Mouse (Mus musculus) CD4-positive, CD25-positive, alpha-beta regulatory T cell, adult 9 weeks (primary cell): ENCODE measurements around the gene Ccdc155. TPM values are rescaled to one million over a fixed set of nuclear protein-coding genes. Genes with fewer than 3 reads are reported as not detected.

Source experiments
- polyA plus RNA-seq: library from polyadenylated mRNA; unstranded; fragments of 100-300 nt; shearing (Covaris generic); gene quantifications from one replicate; pipeline ENCODE4 v1.2.1, GENCODE M21; 2017

Gene Ccdc155
- polyA plus RNA-seq, result 0.32 TPM

GRCm38 (mm10) chr7:45204380-45205143 is at the start of gene Ccdc155:
Ccdc155 (minus strand) TSS chr7:45204892.

GRCm38 (mm10) chr7:45240633-45241388 is 36.1 kb upstream of the Ccdc155 start, which contains the start of gene Slc6a16:
Slc6a16 (plus strand) TSS chr7:45241085.

GRCm38 (mm10) chr7:45238723-45239496 is 34.2 kb upstream of the Ccdc155 start, which contains the start of gene Cd37:
Cd37 (minus strand) TSS chr7:45239115.

GRCm38 (mm10) chr7:45215673-45216441 is 11.2 kb upstream of the Ccdc155 start, which contains the start of gene Tead2:
Tead2 (plus strand) TSS chr7:45215753.

GRCm38 (mm10) chr7:45211851-45212251 is 7.2 kb upstream of the Ccdc155 start, which contains the start of gene Dkkl1:
Dkkl1 (minus strand) TSS chr7:45212147.

GRCm38 (mm10) chr7:45180896-45181477 is 23.7 kb downstream of the Ccdc155 start, which contains the start of gene Pth2:
Pth2 (plus strand) TSS chr7:45180995.

GRCm38 (mm10) chr7:45179469-45179868 is 25.2 kb downstream of the Ccdc155 start, which contains the start of gene Gfy:
Gfy (minus strand) TSS chr7:45179569.

GRCm38 (mm10) chr7:45163735-45164490 is 40.8 kb downstream of the Ccdc155 start, which contains the start of gene Slc17a7:
Slc17a7 (plus strand) TSS chr7:45163949.

GRCm38 (mm10) chr7:45154096-45154992 is 50.3 kb downstream of the Ccdc155 start, which contains the start of the genes Pih1d1 and Aldh16a1:
Pih1d1 (plus strand) TSS chr7:45154303.
Aldh16a1 (minus strand) TSS chr7:45154584.

GRCm38 (mm10) chr7:45135993-45136567 is 68.6 kb downstream of the Ccdc155 start, which contains the start of the genes Gm45713 and Flt3l:
Gm45713 (minus strand) TSS chr7:45136231.
Flt3l (minus strand) TSS chr7:45136432.

Other genes with a start within 250 kb of the Ccdc155 start
- gene Cpt1c, start 230.0 kb downstream of the Ccdc155 start, polyA plus RNA-seq, result 0.55 TPM
- gene Prmt1, start 218.3 kb downstream of the Ccdc155 start, polyA plus RNA-seq, result 210 TPM
- gene Irf3, start 207.2 kb downstream of the Ccdc155 start, polyA plus RNA-seq, result 255 TPM
- 35.2 TPM for gene Bcl2l12, start 206.2 kb downstream of the Ccdc155 start, polyA plus RNA-seq
- gene Scaf1, start 188.5 kb downstream of the Ccdc155 start, polyA plus RNA-seq, result 22.7 TPM
- gene Rras, start 186.9 kb downstream of the Ccdc155 start, polyA plus RNA-seq, result 6.3 TPM
- 4.8 TPM for gene Prr12, start 152.0 kb downstream of the Ccdc155 start, polyA plus RNA-seq
- gene Nosip, start 142.5 kb downstream of the Ccdc155 start, polyA plus RNA-seq, result 148 TPM
- gene Prrg2, start 142.2 kb downstream of the Ccdc155 start, polyA plus RNA-seq, result 3.3 TPM
- gene Rcn3, start 112.7 kb downstream of the Ccdc155 start, polyA plus RNA-seq, result 10.8 TPM
- gene Fcgrt, start 101.0 kb downstream of the Ccdc155 start, polyA plus RNA-seq, result 2.6 TPM
- gene Rps11, start 80.5 kb downstream of the Ccdc155 start, polyA plus RNA-seq, result 3,383 TPM
- 3,108 TPM for gene Rpl13a, start 76.1 kb downstream of the Ccdc155 start, polyA plus RNA-seq
- gene Gm45713, start 68.7 kb downstream of the Ccdc155 start, polyA plus RNA-seq, result not detected
- gene Flt3l, start 68.5 kb downstream of the Ccdc155 start, polyA plus RNA-seq, result 292 TPM
- gene Pih1d1, start 50.6 kb downstream of the Ccdc155 start, polyA plus RNA-seq, result 59.4 TPM
- gene Aldh16a1, start 50.3 kb downstream of the Ccdc155 start, polyA plus RNA-seq, result 67.0 TPM
- gene Slc17a7, start 40.9 kb downstream of the Ccdc155 start, polyA plus RNA-seq, result not detected
- not detected for gene Gfy, start 25.3 kb downstream of the Ccdc155 start, polyA plus RNA-seq
- not detected for gene Pth2, start 23.9 kb downstream of the Ccdc155 start, polyA plus RNA-seq
- 16.0 TPM for gene Dkkl1, start 7.3 kb upstream of the Ccdc155 start, polyA plus RNA-seq
- gene Tead2, start 10.9 kb upstream of the Ccdc155 start, polyA plus RNA-seq, result 2.9 TPM
- gene Cd37, start 34.2 kb upstream of the Ccdc155 start, polyA plus RNA-seq, result 598 TPM
- not detected for gene Slc6a16, start 36.2 kb upstream of the Ccdc155 start, polyA plus RNA-seq
- gene Slc6a21, start 72.6 kb upstream of the Ccdc155 start, polyA plus RNA-seq, result not detected
- gene Trpm4, start 128.9 kb upstream of the Ccdc155 start, polyA plus RNA-seq, result 16.3 TPM
- not detected for gene Hrc, start 130.4 kb upstream of the Ccdc155 start, polyA plus RNA-seq
- not detected for gene Ppfia3, start 162.1 kb upstream of the Ccdc155 start, polyA plus RNA-seq
- not detected for gene Lin7b, start 165.7 kb upstream of the Ccdc155 start, polyA plus RNA-seq
- gene Snrnp70, start 190.8 kb upstream of the Ccdc155 start, polyA plus RNA-seq, result 241 TPM
- gene Kcna7, start 200.8 kb upstream of the Ccdc155 start, polyA plus RNA-seq, result not detected
- 0.41 TPM for gene Ntf5, start 208.8 kb upstream of the Ccdc155 start, polyA plus RNA-seq
- not detected for gene Lhb, start 215.9 kb upstream of the Ccdc155 start, polyA plus RNA-seq
- gene Gys1, start 230.0 kb upstream of the Ccdc155 start, polyA plus RNA-seq, result 16.5 TPM
- 77.4 TPM for gene Ruvbl2, start 233.2 kb upstream of the Ccdc155 start, polyA plus RNA-seq